Mouse (Mus musculus): ENCODE measurements at regions not wholly inside any gene's neighbourhood (a gene's known extent, or its start where the extent isn't known, plus 50 kb on each side); places are given as distances from the start of the nearest gene placed in this dataset.

GRCm38 (mm10) chr6:31126131-31126871 is 167.4 kb upstream of the Klf14 start:
- in situ Hi-C loops (cut with MboI, MseI): loop anchor here in 1 of 2 experiments (5.0 kb wide), 1 partner anchor 86 kb away; no protein-coding TSS in a partner anchor

GRCm38 (mm10) chr6:31129170-31129569 is 170.3 kb upstream of the Klf14 start:
- in situ Hi-C loops (cut with MboI, MseI): loop anchor here in 1 of 2 experiments (5.0 kb wide), 1 partner anchor 83 kb away; no protein-coding TSS in a partner anchor

- in situ Hi-C loops (cut with MboI, MseI): loop anchor here in 1 of 2 experiments (5.0 kb wide), 1 partner anchor 82 kb away; no protein-coding TSS in a partner anchor
Observed at GRCm38 (mm10) chr6:31129987-31130386, 171.1 kb upstream of the Klf14 start.

GRCm38 (mm10) chr6:31130522-31130921 is 171.6 kb upstream of the Klf14 start:
- in situ Hi-C loops (cut with MboI, MseI): no loop called here

GRCm38 (mm10) chr6:31131716-31132115 is 172.8 kb upstream of the Klf14 start:
- in situ Hi-C loops (cut with MboI, MseI): no loop called here

GRCm38 (mm10) chr6:31132396-31133190 is 173.7 kb upstream of the Klf14 start:
- in situ Hi-C loops (cut with MboI, MseI): no loop called here

GRCm38 (mm10) chr6:31133896-31134735 is 175.2 kb upstream of the Klf14 start:
- in situ Hi-C loops (cut with MboI, MseI): no loop called here

GRCm38 (mm10) chr6:31134736-31135077 is 175.8 kb upstream of the Klf14 start:
- in situ Hi-C loops (cut with MboI, MseI): no loop called here

- in situ Hi-C loops (cut with MboI, MseI): no loop called here
Observed at GRCm38 (mm10) chr6:31135580-31135979, 176.7 kb upstream of the Klf14 start.

GRCm38 (mm10) chr6:31136895-31137294 is 178.0 kb upstream of the Klf14 start:
- in situ Hi-C loops (cut with MboI, MseI): no loop called here

GRCm38 (mm10) chr6:31137351-31137750 is 178.5 kb upstream of the Klf14 start:
- in situ Hi-C loops (cut with MboI, MseI): no loop called here

- in situ Hi-C loops (cut with MboI, MseI): loop anchor here in 1 of 2 experiments (5.0 kb wide), 1 partner anchor 37 kb away; no protein-coding TSS in a partner anchor
Observed at GRCm38 (mm10) chr6:31140000-31140399, 181.1 kb upstream of the Klf14 start.

GRCm38 (mm10) chr6:31140593-31140992 is 181.7 kb upstream of the Klf14 start:
- in situ Hi-C loops (cut with MboI, MseI): loop anchor here in 1 of 2 experiments (5.0 kb wide), 1 partner anchor 37 kb away; no protein-coding TSS in a partner anchor

GRCm38 (mm10) chr6:31141486-31141885 is 182.6 kb upstream of the Klf14 start:
- in situ Hi-C loops (cut with MboI, MseI): loop anchor here in 1 of 2 experiments (5.0 kb wide), 1 partner anchor 36 kb away; no protein-coding TSS in a partner anchor

- in situ Hi-C loops (cut with MboI, MseI): loop anchor here in 1 of 2 experiments (5.0 kb wide), 1 partner anchor 35 kb away; no protein-coding TSS in a partner anchor
Observed at GRCm38 (mm10) chr6:31142479-31143007, 183.7 kb upstream of the Klf14 start.

GRCm38 (mm10) chr6:31145687-31146086 is 186.8 kb upstream of the Klf14 start:
- in situ Hi-C loops (cut with MboI, MseI): no loop called here

- in situ Hi-C loops (cut with MboI, MseI): no loop called here
Observed at GRCm38 (mm10) chr6:31146779-31147178, 187.9 kb upstream of the Klf14 start.

GRCm38 (mm10) chr6:31147682-31148081 is 188.8 kb upstream of the Klf14 start:
- in situ Hi-C loops (cut with MboI, MseI): no loop called here

GRCm38 (mm10) chr6:31148311-31148856 is 189.5 kb upstream of the Klf14 start:
- in situ Hi-C loops (cut with MboI, MseI): no loop called here

- in situ Hi-C loops (cut with MboI, MseI): no loop called here
Observed at GRCm38 (mm10) chr6:31149164-31149563, 190.3 kb upstream of the Klf14 start.

GRCm38 (mm10) chr6:31150416-31150815 is 191.5 kb upstream of the Klf14 start:
- in situ Hi-C loops (cut with MboI, MseI): no loop called here

All from T-helper 17 cell (primary cell).